Mouse (Mus musculus) heart, postnatal 10 days (tissue): ENCODE results near the gene Nudt1. TPM values are rescaled to one million over a fixed set of nuclear protein-coding genes. Genes with fewer than 3 reads are reported as not detected.

Source experiments
- DNase-seq, 2 experiments: peaks; one replicate each; pipeline ENCODE4 v3.0.0; 2021
- intact Hi-C: fragments of 180-260 bp; cut with DNase I; formaldehyde crosslinking; loops from one replicate; pipeline ENCODE4 v1.15.1; 2025
- total RNA-seq, 2 experiments: library from RNA; stranded (reverse); gene quantifications; 2 replicates each; pipeline ENCODE4 v1.2.3; 2021

Gene Nudt1
- total RNA-seq, 2 experiments from 2014 or later: 11.1 to 11.8 TPM

- DNase-seq: no peak
- intact Hi-C loops: no loop called here
Measured at GRCm38 (mm10) chr5:140378121-140378853, 56.8 kb downstream of the Nudt1 start.

GRCm38 (mm10) chr5:140379299-140379698 is 57.8 kb downstream of the Nudt1 start:
- intact Hi-C loops: no loop called here
- DNase-seq: no peak

- no peak for DNase-seq
Measured at GRCm38 (mm10) chr5:140381156-140381555, 59.7 kb downstream of the Nudt1 start.

GRCm38 (mm10) chr5:140382688-140383087 is 61.2 kb downstream of the Nudt1 start:
- no peak for DNase-seq
- intact Hi-C loops: no loop called here

More at GRCm38 (mm10) chr5:140381156-140381555, 59.7 kb downstream of the Nudt1 start:
- intact Hi-C loops: no loop called here

GRCm38 (mm10) chr5:140383559-140383958 is 62.1 kb downstream of the Nudt1 start:
- DNase-seq: peak in 1 of 2 experiments; percentile 35
- intact Hi-C loops: no loop called here

- DNase-seq: no peak
- intact Hi-C loops: no loop called here
Measured at GRCm38 (mm10) chr5:140384462-140384861, 63.0 kb downstream of the Nudt1 start.

- intact Hi-C loops: no loop called here
- DNase-seq: no peak
Measured at GRCm38 (mm10) chr5:140387236-140387635, 65.8 kb downstream of the Nudt1 start.

Other genes starting within 250 kb of the Nudt1 start
- 10 to 100 TPM; 16.5 to 21.2 TPM for gene Mad1l1, start 104 bp upstream of the Nudt1 start, total RNA-seq
- gene Mrm2, start 10.2 kb downstream of the Nudt1 start, total RNA-seq: 10 to 100 TPM in 1 of 2 experiments, 1 to 10 TPM in 1; 8.4 to 11.6 TPM
- gene Snx8, start 67.6 kb downstream of the Nudt1 start, total RNA-seq: 10 to 100 TPM; 17.0 to 18.2 TPM
- 100 to 1,000 TPM; 101 to 105 TPM for gene Eif3b, start 97.7 kb downstream of the Nudt1 start, total RNA-seq
- gene Gm4869, start 124.0 kb downstream of the Nudt1 start, total RNA-seq: not detected
- gene Chst12, start 183.9 kb downstream of the Nudt1 start, total RNA-seq: 1 to 10 TPM; 7.5 to 8.2 TPM
- not detected for gene Grifin, start 243.4 kb downstream of the Nudt1 start, total RNA-seq